Mouse (Mus musculus): Measurements from ENCODE around the gene Cyp11a1.

DNA sequence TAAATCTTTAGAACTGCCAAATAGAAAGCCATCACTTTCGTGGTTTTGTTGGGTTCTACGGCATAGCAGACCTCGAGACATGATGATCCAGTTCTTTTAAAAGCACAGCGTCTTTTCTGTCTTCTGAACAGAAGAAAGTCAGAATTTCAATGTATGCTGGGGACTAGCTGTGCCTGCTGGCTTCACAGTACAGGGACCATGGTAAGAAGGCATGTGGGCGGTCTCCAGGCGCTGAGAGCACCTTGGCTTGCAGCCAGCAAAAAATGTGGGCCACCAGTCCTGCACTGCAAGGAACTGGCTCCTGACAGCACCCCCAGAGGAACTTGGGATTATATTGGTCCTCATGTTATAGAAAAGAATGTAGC lies 60.5 kb downstream of the Cyp11a1 start:
- TF ChIP-seq CTCF (IDR thresholded peaks at IDR 0.05) = no peak
- TF ChIP-seq POLR2A (IDR thresholded peaks at IDR 0.05; ENCODE audit: insufficient read depth, low read depth, low read length) = no peak
- TF ChIP-seq EP300 (IDR thresholded peaks at IDR 0.05; ENCODE audit: insufficient read depth, low read depth, low read length) = no peak
